Mouse (Mus musculus) T-helper 1 cell (primary cell): ENCODE data around the gene Sfrp2.

ENCODE experiments used
- in situ Hi-C: fragments of 300-600 bp; cut with MboI, MseI; formaldehyde crosslinking; loops from one replicate; pipeline ENCODE4 v1.15.1; 2025; ENCODE audit warnings: high pct_unique_total_duplicates

Gene Sfrp2

DNA sequence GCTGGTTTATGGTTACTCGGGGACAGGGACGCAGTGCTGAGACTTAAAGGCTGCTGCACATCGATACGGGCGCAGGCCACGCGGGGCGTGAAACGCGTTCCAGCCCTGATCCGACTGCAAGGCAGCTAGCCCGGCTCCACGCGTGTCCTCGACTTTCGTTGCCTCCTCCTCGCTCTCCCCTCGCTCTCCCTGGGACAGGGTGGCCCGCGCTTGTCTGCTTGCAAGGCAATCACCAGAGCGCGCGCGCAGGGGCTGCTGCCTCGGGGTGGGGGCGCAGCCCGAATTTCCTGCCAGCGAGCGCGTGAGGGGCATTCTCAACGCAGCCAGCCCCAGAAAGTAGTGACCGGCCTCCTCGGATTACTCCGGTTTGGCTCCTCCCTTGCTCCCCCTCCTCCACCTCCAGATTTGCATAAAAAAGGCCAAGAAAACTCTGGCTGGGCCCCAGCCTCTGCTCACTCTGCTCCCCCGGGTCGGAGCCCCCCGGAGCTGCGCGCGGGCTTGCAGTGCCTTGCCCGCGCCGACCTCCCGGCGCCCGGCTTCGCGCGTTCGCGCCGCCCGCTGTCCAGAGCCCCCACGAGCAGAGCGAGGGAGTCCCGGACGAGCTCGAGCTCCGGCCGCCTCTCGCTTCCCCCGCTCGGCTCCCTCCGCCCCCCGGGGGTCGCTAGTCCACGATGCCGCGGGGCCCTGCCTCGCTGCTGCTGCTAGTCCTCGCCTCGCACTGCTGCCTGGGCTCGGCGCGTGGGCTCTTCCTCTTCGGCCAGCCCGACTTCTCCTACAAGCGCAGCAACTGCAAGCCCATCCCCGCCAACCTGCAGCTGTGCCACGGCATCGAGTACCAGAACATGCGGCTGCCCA lies at the start of gene Sfrp2:
TSS of gene Sfrp2 (plus strand) at position 451 of the 855 bp plus-strand sequence.
- in situ Hi-C loops, result no loop called here

DNA sequence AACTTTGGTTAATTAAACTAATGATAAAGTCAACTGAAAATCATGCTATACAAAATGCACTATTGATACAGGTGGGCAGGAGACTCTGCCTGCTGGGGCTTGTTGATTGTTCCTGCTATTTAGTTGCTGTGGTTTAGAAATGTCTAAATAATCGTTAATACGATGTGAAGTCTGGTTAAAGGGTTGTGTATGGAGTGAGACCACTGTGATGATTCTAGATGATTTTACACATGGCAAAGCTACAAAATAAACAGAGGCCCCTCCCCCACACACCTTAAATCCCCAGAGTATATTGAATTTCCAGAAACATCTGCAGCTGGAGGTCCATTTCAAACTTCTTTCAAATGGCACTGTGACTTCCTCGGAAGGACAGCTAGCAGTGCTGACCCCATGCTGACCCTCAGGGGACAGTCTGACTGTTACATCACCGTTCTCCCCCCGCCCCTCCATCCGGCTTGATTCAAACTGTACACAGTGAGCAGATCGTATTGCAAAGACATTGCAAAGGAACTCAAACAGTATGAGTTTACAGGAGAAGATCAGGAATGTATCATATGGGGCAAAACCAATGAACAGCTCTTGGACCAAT lies 48.4 kb upstream of the Sfrp2 start:
- in situ Hi-C loops, result no loop called here

DNA sequence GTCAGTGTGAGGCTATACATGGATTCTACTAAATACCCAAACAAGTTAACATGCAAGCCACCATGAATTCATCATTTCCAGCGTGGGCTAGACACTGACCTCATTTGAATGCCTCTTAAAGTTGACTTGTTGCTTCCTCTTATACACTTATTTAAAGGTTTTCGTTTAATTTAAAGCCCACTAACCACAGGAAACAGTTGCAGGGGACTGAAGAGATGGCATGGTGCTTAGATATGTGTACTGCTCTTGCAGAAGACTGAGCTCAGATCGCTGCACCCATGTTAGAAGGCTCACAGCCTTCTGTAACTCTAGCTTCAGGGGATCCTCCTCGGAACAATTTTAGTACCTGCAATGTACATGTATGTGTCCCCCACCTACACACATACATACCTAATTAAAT lies 47.5 kb upstream of the Sfrp2 start:
- in situ Hi-C loops, result no loop called here

DNA sequence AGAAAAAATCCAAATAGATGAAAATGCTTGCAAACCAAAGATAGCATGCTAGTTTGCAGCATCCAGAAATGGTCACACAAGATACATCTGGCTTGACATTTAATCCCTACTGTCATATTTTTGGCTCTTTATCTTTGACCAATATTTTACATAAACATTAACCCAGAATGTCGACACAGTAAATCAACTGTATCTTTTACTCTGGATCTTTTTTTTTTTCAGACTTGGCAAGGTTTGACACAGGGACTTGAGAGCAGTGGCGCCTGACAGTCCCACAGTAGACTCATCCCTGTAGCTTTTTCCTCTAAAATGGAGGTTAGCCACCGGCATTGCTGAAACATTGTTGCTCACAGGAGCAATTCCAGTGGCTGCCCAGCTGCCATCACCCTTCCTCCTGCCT lies 37.9 kb upstream of the Sfrp2 start:
- in situ Hi-C loops, result no loop called here

DNA sequence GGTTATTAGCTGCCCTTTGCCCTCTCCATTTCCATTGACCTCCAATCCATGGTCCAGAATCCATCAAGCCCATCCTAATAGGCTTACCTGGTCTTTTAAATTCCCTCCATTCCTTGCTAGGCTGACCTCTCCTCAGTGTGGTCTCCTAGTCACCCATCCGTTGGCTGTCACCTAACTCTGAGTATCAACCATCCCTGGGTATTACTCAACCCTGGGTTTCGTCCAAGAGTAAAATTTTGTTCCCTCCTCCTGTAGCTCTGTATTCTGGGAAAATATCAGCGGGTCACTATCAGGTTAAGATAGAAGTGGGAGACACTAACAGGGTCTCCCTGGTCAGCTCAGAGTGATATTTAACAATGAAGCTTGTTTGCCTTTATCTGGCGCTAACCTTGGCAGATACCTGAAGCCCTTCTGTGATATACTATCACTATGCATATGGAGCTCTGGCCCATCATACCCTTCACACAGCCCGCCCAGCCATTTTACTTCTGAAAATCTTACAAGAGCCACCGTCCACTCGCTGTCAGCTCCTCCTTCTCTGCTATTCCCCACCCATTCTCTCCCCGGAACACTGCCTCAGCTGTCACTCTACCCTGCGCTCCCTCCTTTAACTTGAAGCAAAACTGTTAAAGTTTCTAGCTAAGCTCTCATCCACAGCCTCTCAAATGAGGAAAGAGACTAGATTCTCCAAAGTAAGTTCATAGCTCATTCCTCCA lies 37.3 kb upstream of the Sfrp2 start:
- in situ Hi-C loops, result no loop called here

DNA sequence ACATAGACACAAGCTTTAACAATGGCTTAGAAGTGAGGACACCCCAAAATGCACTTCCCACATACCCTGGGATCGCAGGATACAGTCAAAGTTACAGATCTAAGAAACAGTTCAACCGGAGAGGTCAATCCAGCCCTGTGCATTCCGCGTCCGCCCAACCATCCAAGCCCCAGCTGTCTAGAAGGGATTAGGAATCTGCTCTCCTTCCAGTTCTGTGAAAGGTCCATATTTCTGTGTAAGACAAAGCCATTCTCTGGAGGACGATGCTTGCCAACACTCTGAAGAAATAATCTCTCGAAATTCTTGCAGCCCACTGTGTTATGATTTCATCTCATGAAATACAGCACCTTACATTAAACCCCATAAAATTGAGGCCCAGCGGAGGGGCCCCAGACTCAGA lies 32.1 kb upstream of the Sfrp2 start:
- in situ Hi-C loops, result no loop called here

DNA sequence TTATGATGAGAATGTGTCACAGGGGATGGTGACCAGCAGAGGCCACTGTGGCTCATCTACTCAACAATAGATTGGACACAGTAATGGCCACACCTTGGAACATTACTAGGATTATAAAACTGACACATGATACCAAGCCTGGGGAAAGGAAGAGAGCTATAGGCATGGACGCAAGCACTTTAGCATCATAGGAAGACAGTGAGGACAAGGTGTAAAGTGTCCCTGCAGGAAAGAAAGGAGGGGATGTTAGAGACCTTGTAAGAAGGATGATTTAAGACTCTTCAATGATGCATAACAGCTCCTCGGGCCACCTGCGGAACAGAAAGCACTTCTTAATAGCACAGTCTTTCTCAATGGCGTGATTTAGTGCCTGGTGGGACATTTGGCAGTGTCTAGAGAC lies 29.1 kb upstream of the Sfrp2 start:
- in situ Hi-C loops, result no loop called here

DNA sequence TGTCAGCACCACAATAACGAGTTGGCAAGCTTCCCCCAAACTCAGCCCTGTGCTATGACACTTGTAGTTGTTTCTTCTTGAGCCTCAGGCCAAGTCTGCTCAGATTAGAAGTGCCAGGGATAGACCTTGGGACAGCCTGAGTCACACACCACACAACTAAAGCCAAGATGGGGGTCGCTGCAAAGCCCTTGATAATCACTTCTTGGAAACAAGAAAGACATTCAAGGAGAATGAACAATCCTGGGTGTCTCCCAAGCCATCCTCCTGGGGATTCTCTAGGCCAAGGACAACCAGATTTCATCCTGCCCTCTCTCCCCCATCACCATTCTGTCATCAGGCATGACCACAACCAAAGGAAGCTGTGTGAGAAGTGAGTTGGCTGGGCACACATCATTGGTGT lies 25.9 kb upstream of the Sfrp2 start:
- in situ Hi-C loops, result no loop called here

DNA sequence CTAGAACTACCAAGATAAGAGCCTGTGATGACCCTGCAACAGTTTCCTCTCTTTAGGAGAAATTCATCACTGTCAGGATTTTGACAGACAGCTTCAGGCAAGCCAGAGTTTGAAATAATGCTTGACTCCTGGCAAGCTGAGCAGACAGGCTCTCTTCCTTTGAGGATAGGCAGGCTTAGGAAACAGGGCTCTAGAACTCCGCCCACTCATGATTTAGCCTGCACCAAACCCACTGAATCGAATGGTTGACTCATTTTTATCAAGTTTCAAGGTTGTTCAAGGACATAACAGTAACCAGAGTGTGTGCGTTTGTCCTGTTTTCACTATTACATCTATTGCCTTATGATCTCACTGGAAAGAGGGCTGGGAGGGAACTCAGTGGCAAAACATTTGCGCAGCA lies 18.8 kb upstream of the Sfrp2 start:
- in situ Hi-C loops, result no loop called here

DNA sequence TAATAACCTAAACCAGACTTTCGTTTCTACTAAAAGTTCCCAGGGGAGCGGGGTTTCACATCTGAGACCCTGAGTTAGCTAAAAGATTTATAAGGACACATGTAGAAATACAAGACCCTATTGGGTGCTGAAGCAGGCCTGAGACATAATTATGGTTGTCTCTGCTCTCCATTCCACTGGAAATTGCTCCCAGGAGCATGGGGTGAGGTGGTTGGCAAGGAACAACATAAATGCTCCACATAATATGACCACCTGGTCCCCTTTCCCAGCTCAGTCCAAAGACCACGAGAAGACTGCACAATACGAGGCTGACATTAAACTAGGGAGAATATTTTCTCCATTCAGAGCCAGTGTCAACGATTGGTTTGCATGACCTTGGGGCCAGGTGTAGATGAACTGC lies 18.2 kb upstream of the Sfrp2 start:
- in situ Hi-C loops, result no loop called here

DNA sequence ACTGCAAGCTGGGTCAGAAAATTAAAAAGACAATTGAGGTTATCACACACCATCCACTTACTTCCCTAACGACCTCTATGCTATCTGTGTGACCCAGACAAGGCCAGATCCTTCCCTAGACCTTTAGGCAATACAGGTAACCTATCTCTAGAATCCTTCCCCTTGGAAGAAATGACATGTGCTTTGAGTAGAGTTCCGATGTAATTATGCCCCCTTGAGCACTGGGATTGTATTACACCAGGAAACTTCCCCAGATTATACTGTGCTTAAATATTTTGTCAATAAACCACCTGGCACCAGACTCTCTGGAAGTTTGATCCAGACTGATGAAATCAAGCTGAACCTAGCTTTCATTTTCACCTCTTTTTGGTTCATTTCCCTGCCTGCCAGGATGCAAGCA lies 14.5 kb upstream of the Sfrp2 start:
- in situ Hi-C loops, result no loop called here

DNA sequence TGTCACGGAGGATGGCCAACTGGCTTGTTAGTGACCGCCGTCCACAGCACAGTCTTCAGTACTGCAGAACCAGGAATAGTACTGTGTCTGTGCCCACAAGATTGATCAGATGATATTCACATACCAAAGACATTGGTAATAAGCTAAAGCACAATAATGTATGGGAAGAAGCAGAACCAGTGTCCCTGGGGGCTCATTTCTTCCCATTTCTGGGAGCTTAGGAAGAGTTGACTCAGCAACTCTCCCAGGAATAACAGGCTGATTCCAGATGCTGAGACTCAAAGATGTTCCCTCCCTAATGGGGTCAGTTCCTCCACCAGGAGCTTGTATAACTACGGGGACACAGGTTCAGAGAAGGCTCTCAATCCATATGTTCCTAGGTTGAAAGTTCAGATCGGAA lies 13.9 kb upstream of the Sfrp2 start:
- in situ Hi-C loops, result no loop called here

DNA sequence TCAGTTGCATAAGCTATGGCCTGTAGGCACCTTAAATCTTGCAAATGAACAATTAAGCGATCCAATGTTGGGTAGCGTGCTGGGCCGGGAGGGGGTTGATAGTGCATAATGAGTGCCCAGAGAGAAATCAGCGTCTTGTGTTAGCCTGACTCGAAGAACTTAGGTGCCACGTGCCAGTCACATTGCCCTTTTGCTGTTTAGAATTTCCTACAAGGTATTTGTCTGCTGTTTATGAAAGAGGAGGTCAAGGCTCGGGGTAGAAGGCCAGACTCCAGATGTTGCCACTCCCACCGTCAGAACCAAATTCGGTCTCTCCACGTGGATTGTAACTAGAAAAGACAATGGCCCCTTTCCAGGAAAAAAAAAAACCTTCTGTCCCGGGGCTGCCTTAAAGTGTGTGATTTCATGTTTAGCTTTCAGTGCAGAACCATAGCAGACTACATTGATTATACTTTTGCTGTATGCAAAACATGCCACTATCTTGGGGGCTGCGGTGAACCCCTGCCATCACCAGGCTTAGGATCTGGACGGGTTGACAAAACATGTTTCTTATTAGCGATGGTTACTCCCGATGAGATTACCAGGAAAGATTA lies 11.0 kb upstream of the Sfrp2 start:
- in situ Hi-C loops, result no loop called here

DNA sequence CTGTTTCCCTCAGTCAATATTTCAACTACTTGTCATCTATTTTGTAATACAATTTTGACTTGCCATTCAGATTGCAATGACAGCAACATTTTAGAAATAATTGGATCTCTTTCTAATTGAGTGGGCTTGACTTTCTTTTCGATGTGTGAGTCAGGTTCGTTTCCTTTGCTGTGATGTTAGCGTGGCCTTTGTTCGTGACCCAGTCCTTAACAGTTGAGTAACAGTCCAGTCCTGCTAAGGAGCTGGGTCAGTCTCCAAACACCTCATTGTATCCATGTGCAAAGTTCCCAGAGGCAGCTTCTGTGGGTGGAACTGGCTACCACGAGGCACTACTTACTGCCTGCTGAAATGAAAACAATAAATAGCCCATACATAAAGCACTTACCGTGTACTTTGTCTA lies 10.5 kb upstream of the Sfrp2 start:
- in situ Hi-C loops, result no loop called here

DNA sequence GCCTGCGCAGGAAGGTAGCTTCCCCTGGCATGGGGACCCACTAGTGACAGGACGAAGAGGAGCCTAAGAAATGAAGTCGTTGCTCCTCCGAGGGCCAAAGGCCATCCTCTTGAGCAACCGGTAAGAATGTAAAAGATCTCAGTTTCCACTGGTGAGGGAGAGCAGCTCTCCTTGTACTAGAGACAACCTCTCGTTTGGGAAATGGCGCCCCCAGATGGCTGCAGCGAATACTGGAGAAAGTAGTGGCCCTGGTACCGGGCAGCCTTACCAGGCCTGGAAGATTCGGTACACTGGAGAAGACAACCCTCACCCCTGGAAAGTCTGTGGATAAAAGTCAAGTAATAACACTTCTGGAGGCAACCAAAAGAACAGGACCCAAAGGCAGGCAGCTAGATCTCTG lies 3.8 kb upstream of the Sfrp2 start:
- in situ Hi-C loops, result no loop called here

DNA sequence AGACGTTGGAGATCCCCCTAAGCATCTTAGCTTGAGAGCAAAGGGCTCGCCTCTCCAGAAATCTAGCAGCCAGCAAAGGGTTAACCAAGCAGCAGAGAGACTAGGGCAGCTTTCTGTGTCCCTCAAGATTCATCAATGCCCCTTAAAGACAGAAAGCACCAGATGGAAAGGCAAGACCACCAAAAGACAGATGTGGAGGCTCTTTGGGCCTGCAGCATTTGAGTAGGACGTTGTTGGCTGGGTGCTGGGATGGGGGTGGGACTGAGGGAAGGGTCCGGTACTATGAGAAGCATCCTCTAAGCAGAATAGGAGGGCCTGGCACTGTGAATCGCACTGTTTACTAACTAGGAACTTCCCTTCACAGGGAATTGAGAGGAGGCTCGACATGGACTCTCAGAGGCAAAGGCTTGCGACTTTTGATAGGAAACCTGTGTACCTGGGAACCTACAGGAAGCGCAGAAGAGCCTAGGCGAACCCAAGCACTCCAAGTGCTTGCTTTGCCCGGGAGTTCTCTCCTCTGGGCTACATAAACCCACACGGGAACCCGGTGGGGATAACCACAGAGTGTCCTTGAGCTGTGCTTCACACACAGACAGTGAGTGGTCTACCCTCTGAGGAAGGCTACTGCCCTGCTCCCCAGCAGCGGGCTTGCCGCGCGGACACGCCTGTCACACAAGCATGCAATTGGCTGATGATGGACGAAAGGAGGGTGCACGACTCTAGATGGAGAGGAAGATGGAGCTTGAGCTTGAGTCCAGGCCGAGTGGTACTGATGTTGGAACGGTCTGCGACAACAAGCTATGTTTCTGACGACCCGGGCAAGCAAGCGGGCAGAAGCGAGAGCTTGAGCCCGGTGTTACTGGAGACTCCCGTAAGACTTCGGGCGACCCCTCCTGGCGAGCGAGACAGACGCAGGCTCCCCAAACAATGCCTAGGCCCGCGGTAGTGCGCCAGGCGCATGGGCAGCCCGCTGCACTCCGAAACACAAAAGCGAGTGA lies 2.3 kb upstream of the Sfrp2 start:
- in situ Hi-C loops, result no loop called here

DNA sequence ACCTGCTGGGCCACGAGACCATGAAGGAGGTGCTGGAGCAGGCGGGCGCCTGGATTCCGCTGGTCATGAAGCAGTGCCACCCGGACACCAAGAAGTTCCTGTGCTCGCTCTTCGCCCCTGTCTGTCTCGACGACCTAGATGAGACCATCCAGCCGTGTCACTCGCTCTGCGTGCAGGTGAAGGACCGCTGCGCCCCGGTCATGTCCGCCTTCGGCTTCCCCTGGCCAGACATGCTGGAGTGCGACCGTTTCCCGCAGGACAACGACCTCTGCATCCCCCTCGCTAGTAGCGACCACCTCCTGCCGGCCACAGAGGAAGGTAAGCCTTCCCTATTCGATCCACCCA lies 577 bp downstream of the Sfrp2 start:
- in situ Hi-C loops, result no loop called here

DNA sequence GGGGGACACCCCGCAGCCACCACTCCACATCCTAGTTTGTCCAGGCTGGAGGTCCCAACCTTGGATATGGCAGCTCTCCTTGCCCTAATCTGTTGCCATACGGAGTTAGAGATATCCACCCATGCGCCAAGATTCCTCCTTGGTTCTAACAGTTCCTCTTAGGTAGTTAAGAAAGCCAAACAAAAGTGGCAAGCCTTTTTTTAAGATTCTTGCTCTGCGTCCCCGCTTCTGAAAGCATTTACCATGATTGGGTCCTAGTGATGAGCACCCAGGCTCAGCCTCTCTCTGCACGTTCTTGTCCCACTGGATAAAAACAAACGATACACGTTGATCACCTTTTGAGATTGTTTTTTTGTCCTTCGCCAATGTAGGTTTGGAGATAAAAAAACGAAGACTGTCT lies 1.0 kb downstream of the Sfrp2 start:
- in situ Hi-C loops, result no loop called here

DNA sequence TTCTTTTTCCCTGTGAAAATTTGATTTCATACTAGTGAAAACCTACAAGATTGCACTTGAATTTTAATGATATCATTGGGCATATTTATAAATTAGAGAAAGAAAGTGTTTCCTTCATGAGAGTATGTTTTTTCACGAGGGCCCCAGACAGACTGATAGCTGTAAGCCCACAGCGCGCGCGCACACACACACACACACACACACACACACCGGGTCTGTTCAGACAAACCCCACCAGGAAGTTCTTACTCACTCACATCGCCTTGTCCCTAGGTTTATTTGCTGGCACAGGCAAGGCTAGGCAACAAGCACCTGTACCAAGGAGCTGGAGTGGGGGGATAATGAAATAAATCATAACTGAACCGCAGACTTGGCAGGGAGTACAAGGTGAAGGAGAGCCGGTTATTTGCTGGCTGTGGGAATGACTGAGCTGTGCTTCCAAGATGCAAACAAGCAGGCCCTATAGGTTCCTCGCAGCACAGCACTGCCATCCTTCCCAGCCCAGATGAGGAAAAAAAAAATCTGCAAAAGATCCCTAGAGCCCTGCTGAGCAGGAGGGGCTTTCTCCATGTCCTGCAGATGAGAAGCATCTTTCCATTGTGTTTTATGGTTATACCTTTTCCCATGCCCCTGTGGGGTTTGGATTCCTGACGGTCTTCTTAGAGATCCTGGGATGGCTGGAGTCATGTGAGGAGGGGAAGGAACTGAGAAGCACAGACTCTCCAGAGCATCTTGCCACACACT lies 2.3 kb downstream of the Sfrp2 start:
- in situ Hi-C loops, result no loop called here

DNA sequence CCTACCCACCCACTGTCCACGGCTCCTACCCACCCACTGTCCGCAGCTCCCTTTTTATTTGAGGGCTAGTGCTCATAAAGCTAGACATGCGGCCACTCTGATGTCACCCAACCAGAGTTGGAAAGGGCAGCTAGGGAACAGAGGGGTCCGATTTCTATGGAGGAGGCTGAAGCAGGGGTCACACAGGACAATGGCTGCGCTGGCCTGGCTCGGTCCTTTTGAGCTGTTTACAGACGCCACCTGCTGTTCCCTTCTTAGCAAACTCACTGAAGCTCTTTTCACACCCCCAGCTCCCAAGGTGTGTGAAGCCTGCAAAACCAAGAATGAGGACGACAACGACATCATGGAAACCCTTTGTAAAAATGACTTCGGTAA lies 2.9 kb downstream of the Sfrp2 start:
- in situ Hi-C loops, result no loop called here
